In genomic region chr14:104298312-104298711, GRCm38 (mm10) we compare ENCODE assay signal across 16 mouse cellular contexts.
DNase-seq lines count a peak whose midpoint lies in the region; ATAC-seq and TF ChIP-seq lines count a peak whose summit lies in the region.
"Had no signal": no experiment of that assay in that cellular context is flagged by ENCODE, and none has a peak within 500 bp of the region (broad histone marks: within the 10 kb centered on the region; RNA-seq: fewer than 3 reads in every experiment).

No protein-coding gene starts in this region.

- H3K9ac ChIP-seq in midbrain, embryonic 11.5 days (ENCODE audit: low read length), result no peak overlapping the region
- no peak overlapping the region for H3K9ac ChIP-seq in forebrain, embryonic 16.5 days (replicated peaks; ENCODE audit: low read depth, low read length)
- no peak overlapping the region for H3K9ac ChIP-seq in limb, embryonic 11.5 days (ENCODE audit: low read length)
- H3K9ac ChIP-seq in neural tube, embryonic 13.5 days, result no peak overlapping the region
- H3K9ac ChIP-seq in heart, adult 2 months (ENCODE audit: low read depth, low read length), result no peak overlapping the region
- H3K9ac ChIP-seq: intestine, embryonic 15.5 days; liver, embryonic 12.5 days; lung, embryonic 15.5 days had no signal

- WGBS in midbrain, embryonic 11.5 days, result 35% methylated on average over 4 of the region's 4 CpGs
- WGBS in midbrain, embryonic 10.5 days, result 44% methylated on average over 4 of the region's 4 CpGs
- WGBS in forebrain, embryonic 16.5 days, result 5% methylated on average over 4 of the region's 4 CpGs
- WGBS in limb, embryonic 11.5 days, result 26% methylated on average over 4 of the region's 4 CpGs
- WGBS in neural tube, embryonic 13.5 days, result 7% methylated on average over 4 of the region's 4 CpGs
- WGBS in heart, adult 2 months, result 55% methylated on average over 4 of the region's 4 CpGs

- peaks cover 11% of the 10 kb centered on the region for H3K4me1 ChIP-seq in midbrain, embryonic 11.5 days (ENCODE audit: control insufficient read depth, insufficient read depth, low read length)
- peaks cover 48% of the 10 kb centered on the region for H3K4me1 ChIP-seq in midbrain, embryonic 10.5 days
- H3K4me1 ChIP-seq in forebrain, embryonic 16.5 days (replicated peaks; ENCODE audit: control insufficient read depth, insufficient read depth, low read length), result peaks cover 14% of the 10 kb centered on the region
- 0 out of 2 replicates have a peak, but pooled peaks cover 2% of the 10 kb centered on the region for H3K4me1 ChIP-seq in limb, embryonic 11.5 days (ENCODE audit: control insufficient read depth, insufficient read depth, low read length)
- H3K4me1 ChIP-seq in neural tube, embryonic 13.5 days (replicated peaks), result peaks cover 23% of the 10 kb centered on the region
- H3K4me1 ChIP-seq in heart, adult 2 months (ENCODE audit: control insufficient read depth, insufficient read depth, low read length), result no peaks in the 10 kb centered on the region
- H3K4me1 ChIP-seq: heart, embryonic 10.5 days; intestine, embryonic 15.5 days; liver, embryonic 12.5 days; lung, embryonic 15.5 days had no signal

- H3K27ac ChIP-seq in midbrain, embryonic 11.5 days (ENCODE audit: low read depth, low read length), result no peak overlapping the region
- H3K27ac ChIP-seq in midbrain, embryonic 10.5 days (replicated peaks), result no peak overlapping the region
- H3K27ac ChIP-seq in forebrain, embryonic 16.5 days (ENCODE audit: low read length), result no peak overlapping the region
- H3K27ac ChIP-seq in limb, embryonic 11.5 days (replicated peaks; ENCODE audit: low read depth, low read length), result no peak overlapping the region
- no peak overlapping the region for H3K27ac ChIP-seq in neural tube, embryonic 13.5 days (replicated peaks)
- no peak overlapping the region for H3K27ac ChIP-seq in heart, adult 2 months
- H3K27ac ChIP-seq: heart, embryonic 10.5 days; intestine, embryonic 15.5 days; liver, embryonic 12.5 days; lung, embryonic 15.5 days had no signal

- no peak for TF ChIP-seq CTCF in heart, adult 2 months (IDR thresholded peaks at IDR 0.05)

- ATAC-seq in midbrain, embryonic 11.5 days (ENCODE audit: low FRiP score), result peak; percentile 72
- ATAC-seq in forebrain, embryonic 16.5 days, result peak; percentile 78
- ATAC-seq in limb, embryonic 11.5 days (ENCODE audit: insufficient number of reproducible peaks, low FRiP score, low TSS enrichment, low read depth), result peak; percentile 68
- ATAC-seq in neural tube, embryonic 13.5 days (ENCODE audit: low read depth), result peak; percentile 51; the same call in 1 of the 2 replicates
- ATAC-seq: intestine, embryonic 15.5 days; liver, embryonic 12.5 days had no signal

- DNase-seq in midbrain, embryonic 11.5 days (ENCODE audit: low spot score, missing footprints), result peak; percentile 84
- DNase-seq in midbrain, embryonic 10.5 days (ENCODE audit: low spot score), result no peak
- peak; percentile 24 for DNase-seq in limb, embryonic 11.5 days (ENCODE audit: low spot score)
- no peak for DNase-seq in retina, embryonic 14.5 days (ENCODE audit: low spot score)
- no peak for DNase-seq in left cerebral cortex, adult 8-10 months (ENCODE audit: low spot score in 2 of 2)
- no peak for DNase-seq in heart, adult 2 months
- DNase-seq: cerebellum, adult 11 months; gastrocnemius, postnatal 14 days; heart, postnatal 14 days; thymus, adult 18-20 months had no signal

- intact Hi-C loops in heart, adult 2 months (cut with DNase I), result no loop called here

- H3K27me3 ChIP-seq in midbrain, embryonic 11.5 days (ENCODE audit: control insufficient read depth, insufficient read depth, low read length), result no peaks in the 10 kb centered on the region
- no peaks in the 10 kb centered on the region for H3K27me3 ChIP-seq in midbrain, embryonic 10.5 days (ENCODE audit: low read depth, poor library complexity, severe bottlenecking)
- peaks cover 43% of the 10 kb centered on the region for H3K27me3 ChIP-seq in forebrain, embryonic 16.5 days (replicated peaks; ENCODE audit: control insufficient read depth, insufficient read depth, low read length)
- no peaks in the 10 kb centered on the region for H3K27me3 ChIP-seq in limb, embryonic 11.5 days (ENCODE audit: control insufficient read depth, insufficient read depth, low read length)
- H3K27me3 ChIP-seq in neural tube, embryonic 13.5 days, result peaks cover 22% of the 10 kb centered on the region
- no peaks in the 10 kb centered on the region for H3K27me3 ChIP-seq in heart, adult 2 months (ENCODE audit: control insufficient read depth, insufficient read depth, low read length)
- H3K27me3 ChIP-seq: intestine, embryonic 15.5 days; liver, embryonic 12.5 days; lung, embryonic 15.5 days had no signal

- no peaks in the 10 kb centered on the region for H3K9me3 ChIP-seq in midbrain, embryonic 11.5 days (ENCODE audit: control insufficient read depth, low read length)
- no peaks in the 10 kb centered on the region for H3K9me3 ChIP-seq in midbrain, embryonic 10.5 days (replicated peaks)
- peaks cover 2% of the 10 kb centered on the region; the same call in 1 of the 2 replicates for H3K9me3 ChIP-seq in forebrain, embryonic 16.5 days (ENCODE audit: control insufficient read depth, low read length)
- no peaks in the 10 kb centered on the region for H3K9me3 ChIP-seq in limb, embryonic 11.5 days (ENCODE audit: control insufficient read depth, low read length)
- H3K9me3 ChIP-seq in neural tube, embryonic 13.5 days, result no peaks in the 10 kb centered on the region
- H3K9me3 ChIP-seq: heart, embryonic 10.5 days; intestine, embryonic 15.5 days; liver, embryonic 12.5 days; lung, embryonic 15.5 days had no signal

- no peaks in the 10 kb centered on the region for H3K36me3 ChIP-seq in midbrain, embryonic 11.5 days (ENCODE audit: control insufficient read depth, insufficient read depth, low read length)
- no peaks in the 10 kb centered on the region for H3K36me3 ChIP-seq in midbrain, embryonic 10.5 days
- no peaks in the 10 kb centered on the region for H3K36me3 ChIP-seq in forebrain, embryonic 16.5 days (ENCODE audit: control insufficient read depth, insufficient read depth)
- H3K36me3 ChIP-seq in limb, embryonic 11.5 days (ENCODE audit: control insufficient read depth, insufficient read depth, low read length), result no peaks in the 10 kb centered on the region
- H3K36me3 ChIP-seq in neural tube, embryonic 13.5 days, result no peaks in the 10 kb centered on the region
- no peaks in the 10 kb centered on the region for H3K36me3 ChIP-seq in heart, adult 2 months (ENCODE audit: control insufficient read depth, insufficient read depth, low read length)
- H3K36me3 ChIP-seq: heart, embryonic 10.5 days; intestine, embryonic 15.5 days; liver, embryonic 12.5 days; lung, embryonic 15.5 days had no signal

- no peak for TF ChIP-seq EP300 in heart, adult 2 months (IDR thresholded peaks at IDR 0.05; ENCODE audit: insufficient read depth, low read depth, low read length)

- H3K79me2 ChIP-seq in heart, adult 2 months (replicated peaks; ENCODE audit: control insufficient read depth, insufficient read depth, low read length), result no peaks in the 10 kb centered on the region

- no peak overlapping the region for H3K4me2 ChIP-seq in midbrain, embryonic 11.5 days
- H3K4me2 ChIP-seq in forebrain, embryonic 16.5 days (ENCODE audit: low read length), result no peak overlapping the region
- H3K4me2 ChIP-seq in limb, embryonic 11.5 days (ENCODE audit: low read depth, severe bottlenecking), result no peak overlapping the region
- no peak overlapping the region for H3K4me2 ChIP-seq in neural tube, embryonic 13.5 days
- H3K4me2 ChIP-seq: intestine, embryonic 15.5 days; liver, embryonic 12.5 days; lung, embryonic 15.5 days had no signal

- TF ChIP-seq POLR2A in heart, adult 2 months (IDR thresholded peaks at IDR 0.05; ENCODE audit: insufficient read depth, low read depth, low read length), result no peak

- H3K4me3 ChIP-seq in midbrain, embryonic 11.5 days (ENCODE audit: low read depth, low read length), result no peak overlapping the region
- H3K4me3 ChIP-seq in midbrain, embryonic 10.5 days, result no peak overlapping the region
- no peak overlapping the region for H3K4me3 ChIP-seq in forebrain, embryonic 16.5 days (replicated peaks; ENCODE audit: low read length)
- H3K4me3 ChIP-seq in limb, embryonic 11.5 days (ENCODE audit: low read depth, low read length), result no peak overlapping the region
- H3K4me3 ChIP-seq in neural tube, embryonic 13.5 days, result no peak overlapping the region
- no peak overlapping the region for H3K4me3 ChIP-seq in heart, adult 2 months
- H3K4me3 ChIP-seq: heart, embryonic 10.5 days; intestine, embryonic 15.5 days; liver, embryonic 12.5 days; lung, embryonic 15.5 days had no signal

Comparison
In these comparisons a context has a peak if more than half of its experiments do, and no peak if none do; other contexts are left out.
1. DNase-seq: peak in midbrain, embryonic 11.5 days (single experiment) and limb, embryonic 11.5 days (single experiment); none in midbrain, embryonic 10.5 days (single experiment), retina, embryonic 14.5 days (single experiment), left cerebral cortex, adult 8-10 months (0 of 2) and heart, adult 2 months (0 of 2).
2. Peak in every context shown above with its lines, with median percentiles within 50 percentile points of each other: ATAC-seq.